Mouse (Mus musculus): ENCODE data around the gene Serpine1. TPM values are rescaled to one million over a fixed set of nuclear protein-coding genes. Genes with fewer than 3 reads are reported as not detected.
A peak's percentile ranks its signal among the peaks of the same experiment; 100 is the strongest.

The Serpine1 gene
- polyA plus RNA-seq, 1 experiment: 2.1 TPM

DNA sequence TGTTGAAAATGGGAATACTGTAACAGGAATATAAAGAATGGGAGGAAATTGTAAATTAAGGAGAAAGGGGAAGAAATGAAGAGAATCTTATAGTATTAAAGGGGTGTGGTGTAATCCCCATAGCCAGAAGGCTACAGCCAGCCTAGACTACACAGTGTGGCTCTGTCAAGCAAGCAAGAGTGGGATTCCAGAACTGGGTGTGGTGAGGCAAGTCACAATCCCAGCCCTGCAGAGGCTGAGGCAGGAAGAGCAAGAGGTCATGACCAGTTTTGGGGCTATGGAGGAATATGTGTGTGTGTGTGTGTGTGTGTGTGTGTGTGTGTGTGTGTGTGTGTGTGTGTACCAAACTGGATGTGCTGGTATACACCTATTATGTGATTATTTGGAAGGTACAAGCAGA, 25.1 kb downstream of the Serpine1 start:
- DNase-seq (ENCODE audit: low read depth in 1 of 2, low spot score in 2 of 2): no peak
- H3K27me3 ChIP-seq (ENCODE audit: control insufficient read depth, insufficient read depth, low read length): no peaks in the 10 kb centered on the region
- H3K4me3 ChIP-seq (ENCODE audit: extremely low read depth, insufficient read depth, insufficient read length): no peak overlapping the region
- peaks cover 3% of the 10 kb centered on the region for H3K36me3 ChIP-seq (ENCODE audit: control insufficient read depth, insufficient read depth, low read length)
- TF ChIP-seq CTCF (IDR thresholded peaks at IDR 0.05; ENCODE audit: extremely low read depth, insufficient read depth, insufficient read length, insufficient replicate concordance) (no peak), POLR2A (IDR thresholded peaks at IDR 0.05; ENCODE audit: low read depth, low read length) (no peak)
- no peak overlapping the region for H3K27ac ChIP-seq (ENCODE audit: insufficient read depth, low read length)
- H3K4me1 ChIP-seq (ENCODE audit: control insufficient read depth, insufficient read depth, insufficient read length): peaks cover 6% of the 10 kb centered on the region; the same call in 1 of the 2 replicates

DNA sequence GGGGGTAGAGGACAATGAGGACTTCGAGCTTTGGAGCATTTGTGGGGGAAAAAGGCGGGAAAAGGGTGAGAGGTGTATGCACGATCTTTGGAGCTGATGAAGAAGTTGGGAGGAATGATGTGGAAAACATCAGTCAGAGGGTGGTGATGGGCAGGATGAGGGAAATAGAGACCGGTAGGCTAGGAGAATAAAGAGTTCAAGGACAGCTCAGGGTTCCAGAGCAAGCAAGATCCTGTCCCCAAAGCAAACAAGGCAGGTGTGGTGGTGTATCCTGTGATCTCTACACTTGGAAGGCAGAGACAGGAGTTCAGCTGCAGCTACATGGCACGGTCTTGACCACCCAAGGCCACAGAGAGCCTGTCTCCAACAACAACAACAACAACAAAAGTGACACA, 25.7 kb downstream of the Serpine1 start:
- no peak for TF ChIP-seq POLR2A (IDR thresholded peaks at IDR 0.05; ENCODE audit: low read depth, low read length)
- Histone ChIP-seq H3K27ac (ENCODE audit: insufficient read depth, low read length) (no peak overlapping the region), H3K4me3 (ENCODE audit: extremely low read depth, insufficient read depth, insufficient read length) (no peak overlapping the region; the same call in 1 of the 2 replicates), H3K27me3 (ENCODE audit: control insufficient read depth, insufficient read depth, low read length) (no peaks in the 10 kb centered on the region), H3K4me1 (ENCODE audit: control insufficient read depth, insufficient read depth, insufficient read length) (peaks cover 6% of the 10 kb centered on the region; the same call in 1 of the 2 replicates), H3K36me3 (ENCODE audit: control insufficient read depth, insufficient read depth, low read length) (peaks cover 7% of the 10 kb centered on the region)
- WGBS: 26% methylated on average over 5 of the region's 5 CpGs
- no peak for DNase-seq (ENCODE audit: low read depth in 1 of 2, low spot score in 2 of 2)

- H3K4me1 ChIP-seq (ENCODE audit: control insufficient read depth, insufficient read depth, insufficient read length): peaks cover 6% of the 10 kb centered on the region; the same call in 1 of the 2 replicates
- no peaks in the 10 kb centered on the region for H3K27me3 ChIP-seq (ENCODE audit: control insufficient read depth, insufficient read depth, low read length)
- H3K36me3 ChIP-seq (ENCODE audit: control insufficient read depth, insufficient read depth, low read length): peaks cover 7% of the 10 kb centered on the region
- WGBS: under 1% methylated on average over 48 of the region's 48 CpGs
- H3K4me3 ChIP-seq (ENCODE audit: extremely low read depth, insufficient read depth, insufficient read length): peak within 1 kb of the TSS; percentile 80
- H3K27ac ChIP-seq (ENCODE audit: insufficient read depth, low read length): 0 out of 2 replicates have a peak within 1 kb of the TSS, but pooled peaks have one; percentile 8
- DNase-seq (ENCODE audit: low read depth in 1 of 2, low spot score in 2 of 2): peak; percentile 87 to 93
- no peak for TF ChIP-seq CTCF (IDR thresholded peaks at IDR 0.05; ENCODE audit: extremely low read depth, insufficient read depth, insufficient read length, insufficient replicate concordance)
- TF ChIP-seq POLR2A (IDR thresholded peaks at IDR 0.05; ENCODE audit: low read depth, low read length): no peak
Measured at GRCm38 (mm10) chr5:137045402-137046323, 26.4 kb downstream of the Serpine1 start, which contains the start of gene Ap1s1. Gene Ap1s1 (minus strand): TSS chr5:137046135.

DNA sequence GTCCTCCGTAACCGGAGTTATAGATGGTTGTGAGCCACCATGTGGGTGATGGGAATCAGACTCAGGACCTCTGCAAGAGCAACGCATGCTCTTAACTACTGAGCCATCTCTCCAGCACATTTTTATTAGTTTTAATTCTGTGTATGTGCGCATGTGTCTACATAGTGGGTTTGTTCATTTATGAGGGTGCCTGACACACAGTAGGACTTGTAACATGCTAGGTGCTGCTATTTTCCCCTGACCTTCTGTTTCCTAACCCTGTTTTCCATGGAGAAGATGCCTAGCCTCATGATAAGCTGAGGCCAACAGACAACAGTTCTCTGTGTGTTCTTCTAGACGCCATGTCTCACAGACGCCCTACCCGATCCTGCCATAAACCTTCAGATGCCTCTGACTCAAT, 28.1 kb downstream of the Serpine1 start:
- no peak for TF ChIP-seq POLR2A (IDR thresholded peaks at IDR 0.05; ENCODE audit: low read depth, low read length)
- no peak for TF ChIP-seq CTCF (IDR thresholded peaks at IDR 0.05; ENCODE audit: extremely low read depth, insufficient read depth, insufficient read length, insufficient replicate concordance)
- H3K36me3 ChIP-seq (ENCODE audit: control insufficient read depth, insufficient read depth, low read length): peaks cover 12% of the 10 kb centered on the region
- DNase-seq (ENCODE audit: low read depth in 1 of 2, low spot score in 2 of 2): no peak
- no peak overlapping the region for H3K4me3 ChIP-seq (ENCODE audit: extremely low read depth, insufficient read depth, insufficient read length)
- H3K4me1 ChIP-seq (ENCODE audit: control insufficient read depth, insufficient read depth, insufficient read length): peaks cover 6% of the 10 kb centered on the region; the same call in 1 of the 2 replicates
- 95% methylated on average over 7 of the region's 7 CpGs for WGBS
- H3K27me3 ChIP-seq (ENCODE audit: control insufficient read depth, insufficient read depth, low read length): no peaks in the 10 kb centered on the region
- no peak overlapping the region for H3K27ac ChIP-seq (ENCODE audit: insufficient read depth, low read length)

GRCm38 (mm10) chr5:137041442-137041841, 30.6 kb downstream of the Serpine1 start:
- Histone ChIP-seq H3K27ac (ENCODE audit: insufficient read depth, low read length) (no peak overlapping the region), H3K4me1 (ENCODE audit: control insufficient read depth, insufficient read depth, insufficient read length) (peaks cover 6% of the 10 kb centered on the region; the same call in 1 of the 2 replicates), H3K4me3 (ENCODE audit: extremely low read depth, insufficient read depth, insufficient read length) (no peak overlapping the region), H3K36me3 (ENCODE audit: control insufficient read depth, insufficient read depth, low read length) (peaks cover 26% of the 10 kb centered on the region), H3K27me3 (ENCODE audit: control insufficient read depth, insufficient read depth, low read length) (no peaks in the 10 kb centered on the region)
- 91% methylated on average over 10 of the region's 10 CpGs for WGBS
- no peak for TF ChIP-seq CTCF (IDR thresholded peaks at IDR 0.05; ENCODE audit: extremely low read depth, insufficient read depth, insufficient read length, insufficient replicate concordance)
- TF ChIP-seq POLR2A (IDR thresholded peaks at IDR 0.05; ENCODE audit: low read depth, low read length): no peak
- DNase-seq (ENCODE audit: low read depth in 1 of 2, low spot score in 2 of 2): no peak

DNA sequence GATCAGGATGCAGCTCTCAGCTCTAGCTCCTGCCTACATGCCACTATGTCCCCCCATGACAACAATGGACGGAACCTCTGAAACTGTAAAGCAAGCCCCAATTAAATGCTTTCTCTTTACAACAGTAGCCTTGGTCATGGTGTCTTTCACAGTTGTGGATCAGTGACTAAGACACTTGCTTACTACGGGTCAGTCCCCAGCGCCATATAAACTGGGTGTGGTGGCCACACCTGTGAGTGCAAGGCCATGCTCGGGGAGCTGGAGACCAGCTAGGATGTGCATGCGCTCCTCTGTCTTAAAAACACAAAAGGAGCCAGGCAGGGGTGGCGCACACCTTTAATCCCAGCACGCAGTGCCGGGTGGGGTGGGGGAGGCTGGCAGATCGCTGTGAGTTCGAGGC, 32.6 kb downstream of the Serpine1 start:
- peaks cover 26% of the 10 kb centered on the region for H3K36me3 ChIP-seq (ENCODE audit: control insufficient read depth, insufficient read depth, low read length)

DNA sequence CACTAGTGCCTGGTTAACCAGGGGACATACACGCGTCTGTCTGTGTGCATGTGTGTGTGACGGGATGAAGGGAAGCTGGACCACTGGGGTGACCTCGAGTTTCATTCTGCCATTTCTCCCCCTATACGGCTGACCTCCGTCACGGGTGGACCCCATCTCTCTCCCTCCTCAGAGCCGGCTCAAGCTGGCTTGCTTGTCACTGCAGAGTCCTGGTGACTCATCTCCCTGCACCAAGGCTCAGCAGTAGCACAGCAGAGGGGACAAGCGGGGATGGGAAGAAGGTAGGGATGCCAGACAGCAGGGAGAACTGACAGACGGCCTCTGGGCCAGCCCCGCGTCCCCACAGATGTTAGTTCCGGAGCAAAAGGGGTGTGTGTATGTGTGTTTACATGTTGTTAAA, 35.9 kb downstream of the Serpine1 start:
- TF ChIP-seq CTCF (IDR thresholded peaks at IDR 0.05; ENCODE audit: extremely low read depth, insufficient read depth, insufficient read length, insufficient replicate concordance): no peak
- TF ChIP-seq POLR2A (IDR thresholded peaks at IDR 0.05; ENCODE audit: low read depth, low read length): no peak
- Histone ChIP-seq H3K4me1 (ENCODE audit: control insufficient read depth, insufficient read depth, insufficient read length) (peaks cover 17% of the 10 kb centered on the region), H3K4me3 (ENCODE audit: extremely low read depth, insufficient read depth, insufficient read length) (no peak overlapping the region), H3K36me3 (ENCODE audit: control insufficient read depth, insufficient read depth, low read length) (peaks cover 18% of the 10 kb centered on the region), H3K27ac (ENCODE audit: insufficient read depth, low read length) (no peak overlapping the region), H3K27me3 (ENCODE audit: control insufficient read depth, insufficient read depth, low read length) (peaks cover 9% of the 10 kb centered on the region)
- no peak for DNase-seq (ENCODE audit: low read depth in 1 of 2, low spot score in 2 of 2)
- WGBS: 92% methylated on average over 13 of the region's 13 CpGs

More for the DNA sequence above, 32.6 kb downstream of the Serpine1 start:
- DNase-seq (ENCODE audit: low read depth in 1 of 2, low spot score in 2 of 2): no peak
- no peaks in the 10 kb centered on the region for H3K4me1 ChIP-seq (ENCODE audit: control insufficient read depth, insufficient read depth, insufficient read length)
- no peaks in the 10 kb centered on the region for H3K27me3 ChIP-seq (ENCODE audit: control insufficient read depth, insufficient read depth, low read length)
- no peak for TF ChIP-seq CTCF (IDR thresholded peaks at IDR 0.05; ENCODE audit: extremely low read depth, insufficient read depth, insufficient read length, insufficient replicate concordance)
- TF ChIP-seq POLR2A (IDR thresholded peaks at IDR 0.05; ENCODE audit: low read depth, low read length): no peak
- no peak overlapping the region for H3K4me3 ChIP-seq (ENCODE audit: extremely low read depth, insufficient read depth, insufficient read length)
- no peak overlapping the region for H3K27ac ChIP-seq (ENCODE audit: insufficient read depth, low read length)
- 93% methylated on average over 10 of the region's 10 CpGs for WGBS
